Mouse (Mus musculus): Measurements from ENCODE around the gene Pspn.

- TF ChIP-seq CTCF (IDR thresholded peaks at IDR 0.05; ENCODE audit: control insufficient read depth, insufficient read depth, insufficient replicate concordance, low read depth, low read length) = no peak
- no peak for TF ChIP-seq POLR2A (IDR thresholded peaks at IDR 0.05; ENCODE audit: control insufficient read depth, low read depth, low read length)
Observed at GRCm38 (mm10) chr17:56979524-56979923, 20.3 kb downstream of the Pspn start.

Data from testis, adult 2 months (tissue).